Mouse (Mus musculus): ENCODE measurements around the gene Rgs6. TPM values are rescaled to one million over a fixed set of nuclear protein-coding genes. Genes with fewer than 3 reads are reported as not detected.

Gene Rgs6
- polyA plus RNA-seq, 1 experiment from 2014 or later, result 1.2 TPM

DNA sequence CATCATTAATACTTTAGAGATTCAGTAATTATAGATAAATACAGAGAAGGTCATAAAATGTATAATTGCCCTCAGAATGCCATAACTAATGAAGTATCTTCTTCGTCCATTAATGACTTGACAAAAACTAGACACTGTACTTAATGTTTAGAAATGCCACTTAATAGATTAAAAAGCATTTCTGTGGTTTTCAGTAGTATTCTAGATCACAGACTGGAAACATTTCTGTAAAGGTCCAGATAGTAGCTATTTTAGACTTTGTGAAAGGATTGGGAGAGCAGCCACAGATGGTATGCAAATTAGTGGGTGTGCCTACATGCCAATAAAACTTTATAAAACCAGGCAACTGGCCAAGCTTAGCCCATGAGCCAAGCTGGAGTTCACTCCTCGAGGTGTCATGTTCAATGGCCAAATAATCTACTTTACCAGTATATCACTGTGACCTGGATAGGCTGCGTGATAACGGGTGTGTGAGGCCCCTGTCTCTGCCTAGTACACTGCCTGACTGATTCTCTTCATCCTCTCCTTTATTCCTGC lies 82.2 kb downstream of the Rgs6 start:
- no peaks in the 10 kb centered on the region for H3K9me3 ChIP-seq (ENCODE audit: control insufficient read depth)
- H3K9ac ChIP-seq (ENCODE audit: low read depth, low read length), result no peak overlapping the region
- WGBS, result 50% methylated on average over 4 of the region's 4 CpGs
- no peaks in the 10 kb centered on the region for H3K4me1 ChIP-seq (replicated peaks; ENCODE audit: control insufficient read depth, insufficient read depth, low read length)
- ATAC-seq, result no peak
- no peak overlapping the region for H3K4me2 ChIP-seq (replicated peaks; ENCODE audit: low read depth)
- TF ChIP-seq CTCF (IDR thresholded peaks at IDR 0.05; ENCODE audit: low read depth), result no peak
- H3K36me3 ChIP-seq (ENCODE audit: control insufficient read depth, insufficient read depth), result no peaks in the 10 kb centered on the region
- no peak overlapping the region for H3K4me3 ChIP-seq (ENCODE audit: low read depth, low read length)
- no peaks in the 10 kb centered on the region for H3K27me3 ChIP-seq (replicated peaks; ENCODE audit: control insufficient read depth, insufficient read depth, low read length)
- no peak overlapping the region for H3K27ac ChIP-seq (ENCODE audit: low read depth, low read length)

- no peak for TF ChIP-seq CTCF (IDR thresholded peaks at IDR 0.05; ENCODE audit: low read depth)
- Histone ChIP-seq H3K9ac (ENCODE audit: low read depth, low read length) (no peak overlapping the region), H3K36me3 (ENCODE audit: control insufficient read depth, insufficient read depth) (no peaks in the 10 kb centered on the region), H3K4me2 (replicated peaks; ENCODE audit: low read depth) (no peak overlapping the region), H3K9me3 (ENCODE audit: control insufficient read depth) (no peaks in the 10 kb centered on the region), H3K27ac (ENCODE audit: low read depth, low read length) (no peak overlapping the region), H3K27me3 (replicated peaks; ENCODE audit: control insufficient read depth, insufficient read depth, low read length) (no peaks in the 10 kb centered on the region), H3K4me3 (ENCODE audit: low read depth, low read length) (no peak overlapping the region), H3K4me1 (replicated peaks; ENCODE audit: control insufficient read depth, insufficient read depth, low read length) (no peaks in the 10 kb centered on the region)
- WGBS, result 85% methylated on average over 5 of the region's 5 CpGs
- no peak for ATAC-seq
These were observed 83.5 kb downstream of the Rgs6 start for GRCm38 (mm10) chr12:82671591-82671990.

GRCm38 (mm10) chr12:82675137-82675536 lies 87.0 kb downstream of the Rgs6 start:
- no peak for ATAC-seq

DNA sequence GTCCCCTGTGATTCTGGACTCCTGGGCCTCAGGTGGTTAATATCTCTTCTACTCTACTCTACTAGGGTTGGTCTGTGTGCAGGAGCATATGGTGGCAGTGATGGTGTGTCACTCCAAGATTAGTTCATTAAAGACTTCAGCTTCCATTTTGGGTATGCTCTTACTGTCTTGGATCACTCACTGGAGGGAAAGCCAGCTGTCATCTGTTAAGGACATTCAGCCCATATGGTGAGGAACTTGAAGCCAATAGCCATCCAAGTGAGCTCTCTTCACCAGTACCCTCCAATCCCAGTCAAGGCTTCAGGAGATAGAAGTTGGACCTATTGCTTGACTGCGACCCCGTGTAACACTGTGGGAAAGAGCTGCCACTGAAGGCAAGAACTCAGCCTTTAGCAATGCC lies 98.9 kb downstream of the Rgs6 start:
- TF ChIP-seq CTCF (IDR thresholded peaks at IDR 0.05; ENCODE audit: low read depth), result no peak
- Histone ChIP-seq H3K4me2 (replicated peaks; ENCODE audit: low read depth) (no peak overlapping the region), H3K36me3 (ENCODE audit: control insufficient read depth, insufficient read depth) (no peaks in the 10 kb centered on the region), H3K9ac (ENCODE audit: low read depth, low read length) (no peak overlapping the region), H3K27me3 (replicated peaks; ENCODE audit: control insufficient read depth, insufficient read depth, low read length) (no peaks in the 10 kb centered on the region), H3K4me3 (ENCODE audit: low read depth, low read length) (no peak overlapping the region), H3K4me1 (replicated peaks; ENCODE audit: control insufficient read depth, insufficient read depth, low read length) (no peaks in the 10 kb centered on the region), H3K9me3 (ENCODE audit: control insufficient read depth) (no peaks in the 10 kb centered on the region), H3K27ac (ENCODE audit: low read depth, low read length) (no peak overlapping the region)
- ATAC-seq, result no peak
- 94% methylated on average over 2 of the region's 2 CpGs for WGBS

More at GRCm38 (mm10) chr12:82675137-82675536, 87.0 kb downstream of the Rgs6 start:
- Histone ChIP-seq H3K27me3 (replicated peaks; ENCODE audit: control insufficient read depth, insufficient read depth, low read length) (no peaks in the 10 kb centered on the region), H3K27ac (ENCODE audit: low read depth, low read length) (no peak overlapping the region), H3K4me1 (replicated peaks; ENCODE audit: control insufficient read depth, insufficient read depth, low read length) (no peaks in the 10 kb centered on the region), H3K4me2 (replicated peaks; ENCODE audit: low read depth) (no peak overlapping the region), H3K36me3 (ENCODE audit: control insufficient read depth, insufficient read depth) (no peaks in the 10 kb centered on the region), H3K9me3 (ENCODE audit: control insufficient read depth) (no peaks in the 10 kb centered on the region), H3K4me3 (ENCODE audit: low read depth, low read length) (no peak overlapping the region), H3K9ac (ENCODE audit: low read depth, low read length) (no peak overlapping the region)
- WGBS, result 53% methylated on average over 4 of the region's 4 CpGs
- TF ChIP-seq CTCF (IDR thresholded peaks at IDR 0.05; ENCODE audit: low read depth), result no peak

DNA sequence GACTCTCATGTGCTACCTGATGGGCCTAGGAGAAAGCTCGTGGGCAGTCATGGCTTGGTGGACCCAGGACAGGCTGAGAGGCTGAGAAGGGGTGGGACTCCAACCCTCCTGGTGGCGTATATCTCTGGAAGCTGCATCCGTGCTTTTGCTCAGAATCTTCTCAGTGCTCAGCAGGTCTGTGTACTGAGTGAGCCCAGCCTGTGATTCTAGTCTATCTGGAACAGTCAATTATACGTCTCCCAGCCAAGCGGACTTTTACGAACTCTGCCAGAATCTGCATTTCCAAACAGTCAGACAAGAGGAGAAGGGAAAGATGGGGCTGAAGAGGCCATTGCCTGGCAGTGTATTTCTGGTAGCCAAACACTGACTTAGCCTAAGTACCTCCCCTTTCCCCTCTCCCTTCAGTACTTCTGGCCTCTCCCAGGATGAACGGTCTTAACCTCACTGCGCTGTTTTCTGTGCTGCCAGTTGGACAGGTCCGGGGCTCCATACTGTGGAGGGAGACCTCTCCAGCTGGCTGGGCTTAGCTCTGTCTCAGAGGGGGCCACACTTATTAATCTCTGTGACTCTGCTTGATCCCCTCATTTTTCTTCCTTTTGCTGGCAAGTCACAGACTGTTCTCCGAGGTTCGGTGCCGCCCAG lies 110.9 kb downstream of the Rgs6 start:
- no peak overlapping the region for H3K27ac ChIP-seq (ENCODE audit: low read depth, low read length)
- TF ChIP-seq CTCF (IDR thresholded peaks at IDR 0.05; ENCODE audit: low read depth), result no peak
- WGBS, result 60% methylated on average over 12 of the region's 12 CpGs

GRCm38 (mm10) chr12:82699528-82699905 lies 111.4 kb downstream of the Rgs6 start:
- Histone ChIP-seq H3K27me3 (replicated peaks; ENCODE audit: control insufficient read depth, insufficient read depth, low read length) (no peaks in the 10 kb centered on the region), H3K4me3 (ENCODE audit: low read depth, low read length) (no peak overlapping the region), H3K9me3 (ENCODE audit: control insufficient read depth) (no peaks in the 10 kb centered on the region), H3K4me2 (replicated peaks; ENCODE audit: low read depth) (no peak overlapping the region), H3K36me3 (ENCODE audit: control insufficient read depth, insufficient read depth) (no peaks in the 10 kb centered on the region), H3K9ac (ENCODE audit: low read depth, low read length) (no peak overlapping the region), H3K4me1 (replicated peaks; ENCODE audit: control insufficient read depth, insufficient read depth, low read length) (no peaks in the 10 kb centered on the region), H3K27ac (ENCODE audit: low read depth, low read length) (no peak overlapping the region)
- ATAC-seq, result no peak
- TF ChIP-seq CTCF (IDR thresholded peaks at IDR 0.05; ENCODE audit: low read depth), result no peak
- 60% methylated on average over 3 of the region's 3 CpGs for WGBS

More for the DNA sequence above, 110.9 kb downstream of the Rgs6 start:
- Histone ChIP-seq H3K9ac (ENCODE audit: low read depth, low read length) (no peak overlapping the region), H3K27me3 (replicated peaks; ENCODE audit: control insufficient read depth, insufficient read depth, low read length) (no peaks in the 10 kb centered on the region), H3K36me3 (ENCODE audit: control insufficient read depth, insufficient read depth) (no peaks in the 10 kb centered on the region), H3K9me3 (ENCODE audit: control insufficient read depth) (no peaks in the 10 kb centered on the region), H3K4me1 (replicated peaks; ENCODE audit: control insufficient read depth, insufficient read depth, low read length) (no peaks in the 10 kb centered on the region), H3K4me3 (ENCODE audit: low read depth, low read length) (no peak overlapping the region), H3K4me2 (replicated peaks; ENCODE audit: low read depth) (no peak overlapping the region)
- ATAC-seq, result no peak
